In the genomic region with DNA sequence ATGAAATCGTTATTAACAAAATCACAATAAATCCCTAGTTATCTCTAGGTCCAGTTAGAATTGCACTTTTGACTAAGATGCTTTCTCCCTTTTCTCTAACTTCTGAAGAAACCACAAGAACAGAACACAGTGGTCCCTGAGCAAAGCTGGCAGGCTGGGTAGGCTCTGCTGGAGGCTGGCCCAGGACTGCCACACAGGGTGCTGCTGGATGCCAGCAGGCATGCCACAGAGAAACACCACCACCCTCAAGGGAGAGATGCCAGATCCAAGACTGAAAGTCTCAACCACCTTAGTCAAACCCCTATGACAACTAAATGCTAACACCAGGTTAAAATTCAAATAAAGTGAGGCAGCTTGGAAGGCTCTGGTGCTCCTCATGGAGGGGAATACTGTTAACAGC, we compare ENCODE assay signal across 11 mouse cellular contexts. TPM values are rescaled to one million over a fixed set of nuclear protein-coding genes. Genes with fewer than 3 reads are reported as not detected.
DNase-seq lines count a peak whose midpoint lies in the region; ATAC-seq lines count a peak whose summit lies in the region.
"Had no signal": no experiment of that assay in that cellular context is flagged by ENCODE, and none has a peak within 500 bp of the region (broad histone marks: within the 10 kb centered on the region; RNA-seq: fewer than 3 reads in every experiment).

No protein-coding gene starts in this region.

- DNase-seq in kidney, adult 11 months = peak; percentile 65
- DNase-seq in adrenal gland, postnatal 14 days = peak; percentile 75
- DNase-seq in cerebellum, postnatal 36 days = peak; percentile 32 to 44
- DNase-seq in layer of hippocampus, postnatal 14 days (ENCODE audit: low spot score in 2 of 2) = peak; percentile 30 to 73
- no peak for DNase-seq in spleen, postnatal 10 days (ENCODE audit: low spot score in 2 of 2)

- H3K27me3 ChIP-seq in kidney, embryonic 16.5 days (ENCODE audit: insufficient read depth, low read length) = no peaks in the 10 kb centered on the region
- no peaks in the 10 kb centered on the region for H3K27me3 ChIP-seq in intestine, embryonic 15.5 days (replicated peaks)
- H3K27me3 ChIP-seq: lung, embryonic 15.5 days; neural tube, embryonic 12.5 days had no signal

- H3K4me2 ChIP-seq in kidney, embryonic 16.5 days (replicated peaks; ENCODE audit: low read depth, low read length) = no peak overlapping the region
- H3K4me2 ChIP-seq in intestine, embryonic 15.5 days (replicated peaks) = no peak overlapping the region
- H3K4me2 ChIP-seq: lung, embryonic 15.5 days; neural tube, embryonic 12.5 days had no signal

- H3K4me1 ChIP-seq in kidney, embryonic 16.5 days (ENCODE audit: insufficient read depth, low read length) = peaks cover 21% of the 10 kb centered on the region
- 0 out of 2 replicates have a peak, but pooled peaks cover 2% of the 10 kb centered on the region for H3K4me1 ChIP-seq in intestine, embryonic 15.5 days (replicated peaks)
- H3K4me1 ChIP-seq: neural tube, embryonic 12.5 days had no signal

- 92% methylated on average over 1 of the region's 1 CpGs for WGBS in kidney, embryonic 16.5 days
- 94% methylated on average over 1 of the region's 1 CpGs for WGBS in intestine, embryonic 15.5 days

- no peak overlapping the region for H3K27ac ChIP-seq in kidney, embryonic 16.5 days (ENCODE audit: low read length)
- H3K27ac ChIP-seq in intestine, embryonic 15.5 days = no peak overlapping the region
- H3K27ac ChIP-seq: lung, embryonic 15.5 days; neural tube, embryonic 12.5 days had no signal

- H3K9ac ChIP-seq in kidney, embryonic 16.5 days (replicated peaks; ENCODE audit: low read length) = no peak overlapping the region
- no peak overlapping the region for H3K9ac ChIP-seq in intestine, embryonic 15.5 days
- H3K9ac ChIP-seq: lung, embryonic 15.5 days; neural tube, embryonic 12.5 days had no signal

- H3K9me3 ChIP-seq in kidney, embryonic 16.5 days (ENCODE audit: low read length) = no peaks in the 10 kb centered on the region
- H3K9me3 ChIP-seq in intestine, embryonic 15.5 days = no peaks in the 10 kb centered on the region
- H3K9me3 ChIP-seq: G1E; lung, embryonic 15.5 days; neural tube, embryonic 12.5 days had no signal

- peaks cover 8% of the 10 kb centered on the region; the same call in 1 of the 2 replicates for H3K36me3 ChIP-seq in kidney, embryonic 16.5 days (ENCODE audit: insufficient read depth, low read length)
- H3K36me3 ChIP-seq in intestine, embryonic 15.5 days = no peaks in the 10 kb centered on the region

- no peak overlapping the region for H3K4me3 ChIP-seq in kidney, embryonic 16.5 days (ENCODE audit: low read length)
- no peak overlapping the region for H3K4me3 ChIP-seq in intestine, embryonic 15.5 days (replicated peaks)
- H3K4me3 ChIP-seq: lung, embryonic 15.5 days; neural tube, embryonic 12.5 days had no signal

- ATAC-seq in kidney, embryonic 16.5 days (ENCODE audit: low FRiP score, low TSS enrichment) = no peak
- no peak for ATAC-seq in intestine, embryonic 15.5 days
- no peak for ATAC-seq in megakaryocyte, adult 5-6 weeks (ENCODE audit: poor library complexity, severe bottlenecking)

RNA-seq across cellular contexts. Expression of a gene that starts 36.7 kb away (rescaled TPM):
- 64.1 and 68.0 TPM in 2 replicates for polyA plus RNA-seq in kidney, embryonic 16.5 days (2015; fragmentation: Nextera tagmentation; extraction: Ambion mirVana)
- 128 and 131 TPM in 2 replicates for total RNA-seq in adrenal gland, postnatal 14 days (2021)
- total RNA-seq in layer of hippocampus, postnatal 14 days (2021) = 100 to 1,000 TPM in 1 of 2 experiments, 10 to 100 TPM in 1; 99.3 to 109 TPM
- 41.8 and 46.8 TPM in 2 replicates for polyA plus RNA-seq in intestine, embryonic 15.5 days (2015; fragmentation: Nextera tagmentation; extraction: Ambion mirVana)
- total RNA-seq in megakaryocyte, adult 5-6 weeks (2015) = 31.5 and 41.4 TPM in 2 replicates
- total RNA-seq in megakaryocyte, adult 5-6 weeks (2017) = 35.1 and 35.9 TPM in 2 replicates

Comparison
In these comparisons a context has a peak if more than half of its experiments do, and no peak if none do; other contexts are left out.
1. DNase-seq: peak in kidney, adult 11 months (single experiment), adrenal gland, postnatal 14 days (single experiment), cerebellum, postnatal 36 days (2 of 2) and layer of hippocampus, postnatal 14 days (2 of 2); none in spleen, postnatal 10 days (0 of 2).